Mouse (Mus musculus) heart, embryonic 10.5 days (tissue): ENCODE measurements at regions not wholly inside any gene's neighbourhood (a gene's known extent, or its start where the extent isn't known, plus 50 kb on each side); places are given as distances from the start of the nearest gene placed in this dataset.

Experiments
- DNase-seq: peaks from one replicate; pipeline ENCODE4 v3.0.0-alpha.2; 2017; ENCODE audit warnings: low spot score
- H3K27ac ChIP-seq: fragments of 300-500 bp; sonication (generic); 2 replicates; pipeline ENCODE4 v1.5.1; 2016; ENCODE audit warnings: mild to moderate bottlenecking
- H3K27me3 ChIP-seq: fragments of 300-500 bp; sonication (generic); 2 replicates; pipeline ENCODE4 v1.6.1; 2016; ENCODE audit warnings: mild to moderate bottlenecking; ENCODE audit not compliant: poor library complexity, insufficient read depth, severe bottlenecking
- H3K36me3 ChIP-seq: fragments of 300-500 bp; sonication (generic); 2 replicates; pipeline ENCODE4 v1.6.1; 2016; ENCODE audit warnings: mild to moderate bottlenecking, moderate library complexity
- H3K4me1 ChIP-seq: fragments of 300-500 bp; sonication (generic); 2 replicates; pipeline ENCODE4 v1.6.1; 2016; ENCODE audit warnings: mild to moderate bottlenecking
- H3K4me3 ChIP-seq: fragments of 300-500 bp; sonication (generic); 2 replicates; pipeline ENCODE4 v1.5.1; 2016; ENCODE audit warnings: mild to moderate bottlenecking, moderate library complexity
- H3K9me3 ChIP-seq: fragments of 300-500 bp; sonication (generic); 2 replicates; pipeline ENCODE4 v1.6.1; 2016; ENCODE audit warnings: mild to moderate bottlenecking, moderate library complexity
- WGBS: fragments of 180-500 bp; shearing (Covaris S2); methylation state at CpG from one replicate; pipeline ENCODE4 v1.1.7; 2016; 5-methylcytosine and 5-hydroxymethylcytosine counted together

DNA sequence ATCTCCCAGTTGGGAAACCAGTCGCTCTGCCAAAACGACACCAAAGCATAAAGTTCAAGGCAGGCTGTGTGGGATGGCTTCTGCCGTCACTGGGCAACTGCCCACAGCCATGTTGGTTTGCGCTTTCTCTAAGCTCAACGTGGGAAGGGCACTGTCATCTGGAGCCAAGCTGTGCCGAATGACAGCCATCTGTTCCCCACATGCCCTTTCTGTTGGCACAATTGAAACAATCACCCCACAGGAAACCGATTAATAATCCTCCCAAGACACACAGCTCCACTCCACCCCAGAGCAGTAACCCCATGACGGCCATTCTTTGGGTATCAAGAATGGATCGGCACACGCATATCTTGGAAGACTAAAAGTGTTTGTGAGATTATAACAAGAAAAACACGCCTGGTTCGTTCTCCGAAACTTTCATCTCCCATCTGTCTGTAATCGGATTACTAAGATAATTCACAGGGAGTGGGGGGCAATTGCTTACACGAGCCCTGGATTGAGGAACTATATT, 52.0 kb upstream of the Foxn2 start:
- Histone ChIP-seq H3K4me1 (peaks cover 9% of the 10 kb centered on the region; the same call in 1 of the 2 replicates), H3K27ac (no peak overlapping the region), H3K4me3 (no peak overlapping the region), H3K36me3 (no peaks in the 10 kb centered on the region), H3K9me3 (no peaks in the 10 kb centered on the region), H3K27me3 (no peaks in the 10 kb centered on the region)
- WGBS = 83% methylated on average over 15 of the region's 15 CpGs
- peak; percentile 42 for DNase-seq

DNA sequence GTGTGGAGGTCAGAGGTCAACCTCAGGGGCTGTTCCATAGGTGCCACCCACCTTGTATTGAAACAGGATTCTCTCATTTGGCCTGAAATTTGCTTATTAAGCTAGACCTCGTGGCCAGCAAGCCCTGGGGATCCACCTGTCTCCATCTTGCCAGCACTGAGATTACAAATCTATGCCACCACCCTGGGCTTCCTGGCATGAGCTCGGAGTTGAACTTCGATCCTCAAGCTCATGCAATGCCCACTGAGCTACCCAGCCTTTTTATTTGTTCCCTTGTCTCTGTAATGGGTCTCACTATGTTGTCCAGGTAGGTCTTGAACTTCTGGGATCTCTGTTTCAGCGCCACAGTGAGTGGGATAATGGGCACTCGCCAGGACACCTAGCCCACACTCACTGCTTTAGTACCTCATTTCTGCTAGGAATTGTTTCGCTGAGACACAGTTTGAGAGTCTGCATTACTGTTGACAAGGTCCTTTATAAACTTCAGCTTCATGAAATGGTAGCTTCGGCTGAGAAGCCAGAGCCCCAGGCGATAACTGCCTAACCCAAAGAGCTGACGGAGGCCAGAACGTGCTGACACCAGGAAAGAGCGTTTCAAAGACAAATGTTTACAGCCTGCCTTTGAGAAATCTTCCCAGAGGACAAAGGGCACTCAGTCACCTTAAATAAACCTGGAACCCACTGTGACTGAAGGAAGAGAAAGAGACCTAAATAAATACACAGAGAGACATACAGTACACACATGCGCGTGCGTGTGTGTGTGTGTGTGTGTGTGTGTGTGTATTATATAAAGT, 50.6 kb upstream of the Foxn2 start:
- H3K27ac ChIP-seq = no peak overlapping the region
- H3K9me3 ChIP-seq = no peaks in the 10 kb centered on the region
- H3K27me3 ChIP-seq = no peaks in the 10 kb centered on the region
- peaks cover 9% of the 10 kb centered on the region; the same call in 1 of the 2 replicates for H3K4me1 ChIP-seq
- peak; percentile 54 for DNase-seq
- no peaks in the 10 kb centered on the region for H3K36me3 ChIP-seq
- no peak overlapping the region for H3K4me3 ChIP-seq
- 54% methylated on average over 14 of the region's 14 CpGs for WGBS
